In genomic region chr14:93516679-93517078, GRCm38 (mm10) we compare ENCODE assay signal across 20 mouse cellular contexts.
"Had no signal": no experiment of that assay in that cellular context is flagged by ENCODE, and none has a peak within 500 bp of the region (broad histone marks: within the 10 kb centered on the region; RNA-seq: fewer than 3 reads in every experiment).

No protein-coding gene starts in this region.

- H3K4me2 ChIP-seq: lung, embryonic 15.5 days; midbrain, embryonic 12.5 days; neural tube, embryonic 13.5 days; neural tube, embryonic 15.5 days had no signal

- H3K27me3 ChIP-seq: lung, embryonic 15.5 days; midbrain, embryonic 12.5 days; neural tube, embryonic 13.5 days; neural tube, embryonic 15.5 days had no signal

- H3K9ac ChIP-seq: lung, embryonic 15.5 days; midbrain, embryonic 12.5 days; neural tube, embryonic 13.5 days; neural tube, embryonic 15.5 days had no signal

- H3K4me3 ChIP-seq: lung, embryonic 15.5 days; midbrain, embryonic 10.5 days; midbrain, embryonic 12.5 days; myocyte; neural tube, embryonic 13.5 days; neural tube, embryonic 15.5 days had no signal

- H3K9me3 ChIP-seq: lung, embryonic 15.5 days; midbrain, embryonic 10.5 days; midbrain, embryonic 12.5 days; neural tube, embryonic 13.5 days; neural tube, embryonic 15.5 days had no signal

- H3K36me3 ChIP-seq: lung, embryonic 15.5 days; midbrain, embryonic 10.5 days; midbrain, embryonic 12.5 days; neural tube, embryonic 13.5 days; neural tube, embryonic 15.5 days had no signal

- DNase-seq: lung, adult 18-20 months; lung, postnatal 14 days; lung, postnatal 4 days; midbrain, embryonic 14.5 days; retina, postnatal 1 day; right cerebral cortex, adult 18-20 months; right cerebral cortex, postnatal 25 days; right cerebral cortex, postnatal 4 days; spleen, adult 18-20 months; thymus, adult 18-20 months; thymus, postnatal 14 days; thymus, postnatal 36 days had no signal

- ATAC-seq: lung, postnatal 0 days; midbrain, embryonic 16.5 days had no signal

- H3K4me1 ChIP-seq: lung, embryonic 15.5 days; midbrain, embryonic 10.5 days; midbrain, embryonic 12.5 days; neural tube, embryonic 13.5 days; neural tube, embryonic 15.5 days had no signal

- H3K27ac ChIP-seq: lung, embryonic 15.5 days; midbrain, embryonic 10.5 days; midbrain, embryonic 12.5 days; neural tube, embryonic 13.5 days; neural tube, embryonic 15.5 days had no signal
